Mouse (Mus musculus) midbrain, embryonic 16.5 days (tissue): ENCODE results near the gene Gk5. TPM values are rescaled to one million over a fixed set of nuclear protein-coding genes. Genes with fewer than 3 reads are reported as not detected.
A peak's percentile ranks its signal among the peaks of the same experiment; 100 is the strongest.
"Not testable (repeated sequence)": the region's sequence is repeated elsewhere in the genome, so short reads cannot be mapped to it uniquely, and the experiment has no call there.

Experiments
- ATAC-seq: fragments of 200-750 bp; cut with Nextera tagmentation; 2 replicates; pipeline ENCODE4 v1.8.0; 2017; ENCODE audit warnings: moderate TSS enrichment
- H3K27ac ChIP-seq: fragments of 300-500 bp; sonication (generic); 2 replicates; pipeline ENCODE4 v1.5.1; 2014; ENCODE audit warnings: mild to moderate bottlenecking, low read length, mixed read lengths
- H3K27me3 ChIP-seq: fragments of 300-500 bp; sonication (generic); 2 replicates; pipeline ENCODE4 v1.6.1; 2014; ENCODE audit warnings: low read depth, low read length, mixed read lengths; ENCODE audit not compliant: control insufficient read depth, insufficient read depth
- H3K36me3 ChIP-seq: fragments of 300-500 bp; sonication (generic); 2 replicates; pipeline ENCODE4 v1.6.1; 2014; ENCODE audit warnings: mild to moderate bottlenecking, low read length, moderate library complexity, mixed read lengths; ENCODE audit not compliant: control insufficient read depth, insufficient read depth
- H3K4me1 ChIP-seq: fragments of 300-500 bp; sonication (generic); 2 replicates; pipeline ENCODE4 v1.6.1; 2014; ENCODE audit warnings: mild to moderate bottlenecking, low read length, mixed read lengths; ENCODE audit not compliant: control insufficient read depth, insufficient read depth
- H3K4me2 ChIP-seq: fragments of 300-500 bp; sonication (generic); 2 replicates; pipeline ENCODE4 v1.6.1; 2014; ENCODE audit warnings: mild to moderate bottlenecking, low read length, mixed read lengths
- H3K4me3 ChIP-seq: fragments of 300-500 bp; sonication (generic); 2 replicates; pipeline ENCODE4 v1.5.1; 2014; ENCODE audit warnings: low read depth, mild to moderate bottlenecking, low read length, moderate library complexity, mixed read lengths
- H3K9ac ChIP-seq: fragments of 300-500 bp; sonication (generic); 2 replicates; pipeline ENCODE4 v1.6.1; 2014; ENCODE audit warnings: low read depth, low read length, mixed read lengths
- H3K9me3 ChIP-seq: fragments of 300-500 bp; sonication (generic); replicated peaks from 2 replicates; pipeline ENCODE4 v1.6.1; 2014; ENCODE audit warnings: mild to moderate bottlenecking, low read length, mixed read lengths; ENCODE audit not compliant: control insufficient read depth, poor library complexity, severe bottlenecking
- WGBS: fragments of 180-500 bp; shearing (Covaris S2); extraction: QIAGEN DNeasy Blood & Tissue Kit; methylation state at CpG from one replicate; pipeline ENCODE4 v1.1.7; 2014; 5-methylcytosine and 5-hydroxymethylcytosine counted together
- polyA plus RNA-seq: library from polyadenylated mRNA; unstranded; fragments of >200 nt; fragmentation: Nextera tagmentation; extraction: Ambion mirVana; gene quantifications from 2 replicates; pipeline ENCODE4 v1.2.1, GENCODE M21; 2015

Gene Gk5
- polyA plus RNA-seq, result 2.4 and 2.9 TPM in 2 replicates

- peak within 1 kb of the TSS; percentile 74 for H3K9ac ChIP-seq
- H3K4me2 ChIP-seq, result peak within 1 kb of the TSS; percentile 70
- under 1% methylated on average over 74 of the region's 76 CpGs for WGBS
- peak; percentile 96 for ATAC-seq
- H3K4me1 ChIP-seq, result no peaks in the 10 kb centered on the region; the same call in 1 of the 2 replicates
- no peaks in the 10 kb centered on the region for H3K27me3 ChIP-seq
- H3K36me3 ChIP-seq, result no peaks in the 10 kb centered on the region
- peak within 1 kb of the TSS; percentile 12; the same call in 1 of the 2 replicates for H3K27ac ChIP-seq
- H3K4me3 ChIP-seq, result peak within 1 kb of the TSS; percentile 77
- no peaks in the 10 kb centered on the region for H3K9me3 ChIP-seq
Observed at GRCm38 (mm10) chr9:96118861-96119772, at the start of gene Gk5. Gk5 (plus strand) TSS chr9:96119362.

GRCm38 (mm10) chr9:96078752-96079315, 40.3 kb upstream of the Gk5 start:
- no peak for ATAC-seq
- no peaks in the 10 kb centered on the region for H3K27me3 ChIP-seq
- no peak overlapping the region for H3K4me3 ChIP-seq
- H3K4me1 ChIP-seq, result no peaks in the 10 kb centered on the region
- H3K9ac ChIP-seq, result no peak overlapping the region
- WGBS, result 96% methylated on average over 13 of the region's 13 CpGs
- H3K4me2 ChIP-seq, result no peak overlapping the region
- no peaks in the 10 kb centered on the region for H3K36me3 ChIP-seq
- H3K9me3 ChIP-seq, result no peaks in the 10 kb centered on the region
- no peak overlapping the region for H3K27ac ChIP-seq

GRCm38 (mm10) chr9:96085293-96085692, 33.9 kb upstream of the Gk5 start:
- no peak overlapping the region for H3K9ac ChIP-seq
- H3K27me3 ChIP-seq, result no peaks in the 10 kb centered on the region
- H3K9me3 ChIP-seq, result no peaks in the 10 kb centered on the region
- no peaks in the 10 kb centered on the region for H3K4me1 ChIP-seq
- no peaks in the 10 kb centered on the region for H3K36me3 ChIP-seq
- H3K27ac ChIP-seq, result no peak overlapping the region
- H3K4me2 ChIP-seq, result no peak overlapping the region
- WGBS, result 89% methylated on average over 6 of the region's 6 CpGs
- no peak for ATAC-seq
- no peak overlapping the region for H3K4me3 ChIP-seq

GRCm38 (mm10) chr9:96087671-96088070, 31.5 kb upstream of the Gk5 start:
- Histone ChIP-seq H3K36me3 (no peaks in the 10 kb centered on the region), H3K4me3 (no peak overlapping the region), H3K9ac (no peak overlapping the region), H3K27ac (no peak overlapping the region), H3K4me1 (no peaks in the 10 kb centered on the region), H3K9me3 (no peaks in the 10 kb centered on the region), H3K4me2 (no peak overlapping the region), H3K27me3 (no peaks in the 10 kb centered on the region)
- no peak for ATAC-seq
- WGBS, result 89% methylated on average over 2 of the region's 2 CpGs

GRCm38 (mm10) chr9:96088456-96088855, 30.7 kb upstream of the Gk5 start:
- H3K27me3 ChIP-seq, ATAC-seq, H3K4me2 ChIP-seq, H3K27ac ChIP-seq, H3K36me3 ChIP-seq, H3K9me3 ChIP-seq, H3K4me3 ChIP-seq, H3K4me1 ChIP-seq, H3K9ac ChIP-seq: not testable (repeated sequence)
- WGBS, result 79% methylated on average over 3 of the region's 3 CpGs

GRCm38 (mm10) chr9:96092637-96093036, 26.5 kb upstream of the Gk5 start:
- not testable (repeated sequence) for H3K4me3 ChIP-seq, H3K36me3 ChIP-seq, ATAC-seq, H3K27ac ChIP-seq, H3K4me2 ChIP-seq, H3K9ac ChIP-seq, H3K9me3 ChIP-seq, H3K27me3 ChIP-seq, H3K4me1 ChIP-seq
- WGBS, result 88% methylated on average over 10 of the region's 10 CpGs

GRCm38 (mm10) chr9:96093221-96093620, 25.9 kb upstream of the Gk5 start:
- no peak overlapping the region for H3K27ac ChIP-seq
- H3K9me3 ChIP-seq, result peaks cover under 1% of the 10 kb centered on the region; the same call in 1 of the 2 replicates
- no peaks in the 10 kb centered on the region for H3K36me3 ChIP-seq
- H3K9ac ChIP-seq, result no peak overlapping the region
- 100% methylated on average over 1 of the region's 1 CpGs for WGBS
- no peak overlapping the region for H3K4me3 ChIP-seq
- H3K4me2 ChIP-seq, result no peak overlapping the region
- H3K4me1 ChIP-seq, result no peaks in the 10 kb centered on the region
- H3K27me3 ChIP-seq, result no peaks in the 10 kb centered on the region
- ATAC-seq, result no peak

GRCm38 (mm10) chr9:96094341-96094740, 24.8 kb upstream of the Gk5 start:
- peaks cover 6% of the 10 kb centered on the region; the same call in 1 of the 2 replicates for H3K9me3 ChIP-seq
- H3K9ac ChIP-seq, result no peak overlapping the region
- H3K4me1 ChIP-seq, result no peaks in the 10 kb centered on the region
- H3K36me3 ChIP-seq, result no peaks in the 10 kb centered on the region
- no peak overlapping the region for H3K4me3 ChIP-seq
- H3K27ac ChIP-seq, result no peak overlapping the region
- no peak overlapping the region for H3K4me2 ChIP-seq
- H3K27me3 ChIP-seq, result no peaks in the 10 kb centered on the region
- no peak for ATAC-seq
- WGBS, result 69% methylated on average over 1 of the region's 1 CpGs

GRCm38 (mm10) chr9:96095192-96095591, 24.0 kb upstream of the Gk5 start:
- ATAC-seq, result no peak
- H3K9me3 ChIP-seq, result peaks cover 13% of the 10 kb centered on the region; the same call in 1 of the 2 replicates
- H3K36me3 ChIP-seq, result no peaks in the 10 kb centered on the region
- H3K4me3 ChIP-seq, result no peak overlapping the region
- H3K27me3 ChIP-seq, result no peaks in the 10 kb centered on the region
- 85% methylated on average over 1 of the region's 1 CpGs for WGBS
- H3K4me1 ChIP-seq, result no peaks in the 10 kb centered on the region
- no peak overlapping the region for H3K4me2 ChIP-seq
- H3K9ac ChIP-seq, result no peak overlapping the region
- no peak overlapping the region for H3K27ac ChIP-seq
